Mouse (Mus musculus): ENCODE data around the gene Dll3. TPM values are rescaled to one million over a fixed set of nuclear protein-coding genes. Genes with fewer than 3 reads are reported as not detected.

Gene Dll3
- polyA plus RNA-seq, 1 experiment = 2.2 TPM

DNA sequence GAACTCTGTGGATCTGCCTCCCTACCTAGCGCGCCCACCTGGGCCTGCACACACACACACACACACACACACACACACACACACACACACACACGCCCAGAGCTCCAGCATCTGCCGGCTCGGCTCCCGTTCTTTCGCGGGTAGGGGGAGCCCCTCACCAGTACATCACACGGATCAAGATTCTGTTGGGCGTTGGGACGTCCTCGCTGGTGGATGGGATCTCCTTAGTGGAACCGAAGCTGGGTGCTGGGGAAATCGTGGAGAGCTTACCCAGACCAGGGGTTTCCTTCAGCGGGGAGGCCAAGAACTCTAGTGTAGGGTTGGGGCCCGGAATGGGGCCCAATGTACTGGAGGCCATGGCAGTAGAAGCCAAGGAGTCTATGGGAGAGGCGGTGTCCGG lies 11.9 kb downstream of the Dll3 start:
- TF ChIP-seq POLR2A (IDR thresholded peaks at IDR 0.05; ENCODE audit: extremely low read depth, insufficient read depth, low read length) = no peak
- no peak for TF ChIP-seq CTCF (IDR thresholded peaks at IDR 0.05; ENCODE audit: extremely low read depth, insufficient read depth, low read length)
- Histone ChIP-seq H3K27ac (ENCODE audit: insufficient read depth, low read length) (no peak overlapping the region), H3K4me3 (ENCODE audit: insufficient read depth, low read length) (no peak overlapping the region), H3K4me1 (ENCODE audit: control insufficient read depth, insufficient read depth, low read length) (no peaks in the 10 kb centered on the region)

DNA sequence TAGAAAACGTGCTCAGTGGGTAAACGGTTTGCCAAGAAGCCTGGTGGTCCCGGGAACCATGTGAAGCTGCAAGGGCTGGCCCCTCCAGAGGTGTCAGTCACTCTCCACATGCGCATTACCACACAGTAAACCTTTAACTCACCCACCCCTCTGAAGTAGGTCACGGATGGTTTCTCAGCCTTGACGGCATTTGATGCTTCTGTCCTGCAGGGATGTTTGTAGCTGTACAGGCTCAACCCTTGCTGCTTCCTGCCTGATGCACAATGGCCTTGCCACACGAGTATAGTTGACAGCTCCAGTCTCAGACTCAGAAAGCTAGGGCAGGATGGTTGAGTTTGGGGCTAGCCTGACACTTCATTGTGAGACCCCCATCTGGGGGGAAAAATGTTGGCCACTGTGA lies 21.4 kb downstream of the Dll3 start:
- Histone ChIP-seq H3K4me1 (ENCODE audit: control insufficient read depth, insufficient read depth, low read length) (peaks cover 3% of the 10 kb centered on the region; the same call in 1 of the 2 replicates), H3K27ac (ENCODE audit: insufficient read depth, low read length) (no peak overlapping the region), H3K4me3 (ENCODE audit: insufficient read depth, low read length) (no peak overlapping the region)
- TF ChIP-seq CTCF (IDR thresholded peaks at IDR 0.05; ENCODE audit: extremely low read depth, insufficient read depth, low read length) (no peak), POLR2A (IDR thresholded peaks at IDR 0.05; ENCODE audit: extremely low read depth, insufficient read depth, low read length) (no peak)

DNA sequence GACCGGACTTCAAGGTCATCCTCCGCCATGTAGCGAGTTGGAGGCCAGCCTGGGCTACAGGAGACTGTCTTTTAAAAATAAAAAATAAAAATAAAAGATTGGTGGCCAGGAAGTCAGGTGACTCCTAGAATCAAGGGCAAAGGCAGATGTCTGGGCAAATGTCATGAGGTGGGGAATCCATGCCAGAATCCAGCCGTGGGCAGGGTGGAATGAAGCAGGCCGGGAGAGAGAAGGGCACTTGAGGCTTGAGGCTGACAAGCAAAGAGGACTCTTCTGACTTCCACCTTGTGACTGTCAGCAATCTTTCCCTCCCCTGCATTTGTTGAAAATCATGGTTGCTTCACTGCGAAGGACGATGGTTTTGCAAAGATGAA lies 23.8 kb downstream of the Dll3 start:
- Histone ChIP-seq H3K4me1 (ENCODE audit: control insufficient read depth, insufficient read depth, low read length) (peaks cover 3% of the 10 kb centered on the region; the same call in 1 of the 2 replicates), H3K4me3 (ENCODE audit: insufficient read depth, low read length) (peak overlapping the region; percentile 64), H3K27ac (ENCODE audit: insufficient read depth, low read length) (0 out of 2 replicates have a peak overlapping the region, but pooled peaks have one; percentile 79)
- TF ChIP-seq CTCF (IDR thresholded peaks at IDR 0.05; ENCODE audit: extremely low read depth, insufficient read depth, low read length) (no peak), POLR2A (IDR thresholded peaks at IDR 0.05; ENCODE audit: extremely low read depth, insufficient read depth, low read length) (no peak)

DNA sequence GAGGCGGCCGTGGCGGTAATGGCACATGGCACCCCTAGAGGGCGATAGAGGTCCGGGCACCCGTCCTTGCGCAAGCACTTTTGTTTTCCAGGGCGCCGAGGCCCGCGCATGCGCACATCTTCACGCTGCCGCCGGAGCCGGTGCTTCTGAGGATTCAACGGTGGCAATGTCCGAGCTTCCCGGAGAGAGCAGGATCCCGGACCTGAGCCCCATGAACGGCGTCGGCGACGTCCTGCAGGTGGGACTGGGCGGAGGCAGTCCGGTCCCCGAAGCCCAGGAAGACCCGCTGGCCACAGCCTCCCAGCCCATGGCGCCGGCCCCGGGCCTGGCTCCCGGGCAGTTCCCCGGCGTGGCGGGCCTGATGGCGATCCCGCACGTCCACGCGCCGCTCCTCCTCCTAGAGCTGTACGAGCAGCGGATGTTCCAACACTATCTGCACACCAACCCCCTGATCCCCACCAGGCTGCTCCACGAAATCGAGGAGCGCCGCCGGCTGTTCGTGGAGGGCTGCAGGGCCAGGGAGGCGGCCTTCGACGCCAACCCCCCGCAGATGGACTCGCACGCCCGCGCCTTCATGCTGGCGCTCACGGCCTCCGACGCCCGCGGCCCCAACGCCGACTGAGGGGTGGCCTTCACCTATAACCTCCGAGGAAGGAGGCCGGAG lies 24.3 kb downstream of the Dll3 start, which contains the start of gene Eid2b:
Eid2b (plus strand) TSS at position 125 of the 664 bp plus-strand sequence.
- H3K27ac ChIP-seq (ENCODE audit: insufficient read depth, low read length) = peak within 1 kb of the TSS; percentile 79
- TF ChIP-seq POLR2A (IDR thresholded peaks at IDR 0.05; ENCODE audit: extremely low read depth, insufficient read depth, low read length) = peak; percentile 80
- peak; percentile 75 for TF ChIP-seq CTCF (IDR thresholded peaks at IDR 0.05; ENCODE audit: extremely low read depth, insufficient read depth, low read length)
- peak within 1 kb of the TSS; percentile 64 for H3K4me3 ChIP-seq (ENCODE audit: insufficient read depth, low read length)
- H3K4me1 ChIP-seq (ENCODE audit: control insufficient read depth, insufficient read depth, low read length) = peaks cover 3% of the 10 kb centered on the region; the same call in 1 of the 2 replicates

DNA sequence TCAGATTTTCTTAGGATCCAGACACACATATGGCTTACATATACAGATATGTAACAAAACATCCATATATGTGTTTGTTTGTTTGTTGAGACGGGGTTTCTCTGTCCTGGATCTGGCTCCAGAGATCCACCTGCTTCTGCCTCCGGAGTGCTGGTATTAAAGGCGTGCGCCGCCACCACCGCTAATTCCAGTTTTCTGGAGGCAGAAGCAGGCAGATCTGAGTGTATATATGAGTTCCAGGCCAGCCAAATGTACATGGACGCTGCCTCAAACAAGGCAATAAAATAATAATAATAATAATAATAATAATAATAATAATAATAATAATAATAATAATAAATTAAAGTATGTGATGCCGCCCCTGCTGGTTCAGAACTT lies 24.8 kb downstream of the Dll3 start:
- Histone ChIP-seq H3K27ac (ENCODE audit: insufficient read depth, low read length) (no peak overlapping the region), H3K4me3 (ENCODE audit: insufficient read depth, low read length) (peak overlapping the region; percentile 64; the same call in 1 of the 2 replicates)
- TF ChIP-seq CTCF (IDR thresholded peaks at IDR 0.05; ENCODE audit: extremely low read depth, insufficient read depth, low read length) = no peak
- TF ChIP-seq POLR2A (IDR thresholded peaks at IDR 0.05; ENCODE audit: extremely low read depth, insufficient read depth, low read length) = no peak

DNA sequence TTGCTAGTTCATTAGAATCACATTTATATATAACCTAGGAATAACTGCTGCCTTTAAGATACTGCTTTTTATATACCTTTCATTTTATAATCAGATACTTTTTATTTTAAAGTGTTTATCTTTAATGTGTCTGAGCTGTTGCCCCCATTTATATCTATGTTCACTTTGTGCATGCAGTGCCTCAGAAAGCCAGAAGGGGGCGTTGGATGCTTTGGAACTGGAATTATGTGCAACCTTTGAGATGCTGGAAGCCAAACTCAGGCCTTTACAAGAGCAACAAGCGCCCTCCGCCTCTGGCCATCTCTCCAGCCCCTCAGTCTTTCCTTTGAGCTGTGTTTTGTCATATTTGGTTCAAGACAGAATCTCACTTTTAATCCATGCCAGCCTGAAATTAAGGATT lies 30.3 kb downstream of the Dll3 start:
- Histone ChIP-seq H3K4me3 (ENCODE audit: insufficient read depth, low read length) (no peak overlapping the region), H3K27ac (ENCODE audit: insufficient read depth, low read length) (no peak overlapping the region), H3K4me1 (ENCODE audit: control insufficient read depth, insufficient read depth, low read length) (peaks cover 2% of the 10 kb centered on the region; the same call in 1 of the 2 replicates)
- 0 out of 2 replicates have a peak, but pooled peaks have one; percentile 3 for TF ChIP-seq CTCF (IDR thresholded peaks at IDR 0.05; ENCODE audit: extremely low read depth, insufficient read depth, low read length)
- TF ChIP-seq POLR2A (IDR thresholded peaks at IDR 0.05; ENCODE audit: extremely low read depth, insufficient read depth, low read length) = no peak

More for the DNA sequence above, 24.8 kb downstream of the Dll3 start:
- H3K4me1 ChIP-seq (ENCODE audit: control insufficient read depth, insufficient read depth, low read length) = peaks cover 3% of the 10 kb centered on the region; the same call in 1 of the 2 replicates

DNA sequence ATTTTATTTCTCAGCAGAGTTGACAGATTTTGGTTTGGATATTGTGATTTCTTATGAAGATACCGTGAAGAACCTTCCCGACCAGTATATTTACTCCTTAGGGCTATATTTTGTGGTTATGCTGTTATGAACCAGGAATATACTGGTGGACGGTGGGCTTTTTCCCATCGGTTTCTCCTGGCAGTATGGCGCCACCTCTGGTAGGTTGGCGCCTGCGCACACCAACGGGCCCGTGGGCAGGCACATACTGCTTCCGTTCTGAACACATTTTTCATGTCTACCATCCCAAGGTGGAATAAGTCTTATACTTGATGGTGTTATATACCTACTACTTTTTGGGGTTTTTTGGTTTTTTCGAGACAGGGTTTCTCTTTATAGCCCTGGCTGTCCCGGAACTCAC lies 32.7 kb downstream of the Dll3 start:
- Histone ChIP-seq H3K4me3 (ENCODE audit: insufficient read depth, low read length) (no peak overlapping the region; the same call in 1 of the 2 replicates), H3K4me1 (ENCODE audit: control insufficient read depth, insufficient read depth, low read length) (peaks cover 2% of the 10 kb centered on the region; the same call in 1 of the 2 replicates), H3K27ac (ENCODE audit: insufficient read depth, low read length) (no peak overlapping the region)
- no peak for TF ChIP-seq POLR2A (IDR thresholded peaks at IDR 0.05; ENCODE audit: extremely low read depth, insufficient read depth, low read length)

DNA sequence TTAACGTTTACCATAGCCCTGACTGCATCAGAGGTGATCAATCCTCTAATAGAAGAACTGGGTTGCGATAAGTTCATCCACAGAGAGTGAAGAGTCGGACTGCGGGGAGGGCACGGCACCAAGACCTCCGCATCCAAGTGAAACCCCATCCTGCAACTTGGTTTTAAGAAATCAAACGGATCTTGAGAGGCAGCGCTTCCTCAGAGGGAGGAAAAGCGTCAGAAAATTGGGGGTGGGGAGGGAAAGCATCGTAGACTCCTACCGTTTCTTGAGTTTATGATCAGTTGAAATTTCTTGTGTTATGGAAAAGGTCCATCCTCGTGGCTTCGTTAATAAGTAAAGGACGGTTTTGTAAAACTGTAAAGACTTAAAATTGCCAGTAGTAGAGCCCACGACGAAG lies 33.5 kb downstream of the Dll3 start:
- peak overlapping the region; percentile 6 for H3K27ac ChIP-seq (ENCODE audit: insufficient read depth, low read length)
- peak overlapping the region; percentile 96 for H3K4me3 ChIP-seq (ENCODE audit: insufficient read depth, low read length)
- TF ChIP-seq POLR2A (IDR thresholded peaks at IDR 0.05; ENCODE audit: extremely low read depth, insufficient read depth, low read length) = no peak
- no peak for TF ChIP-seq CTCF (IDR thresholded peaks at IDR 0.05; ENCODE audit: extremely low read depth, insufficient read depth, low read length)
- peaks cover 2% of the 10 kb centered on the region; the same call in 1 of the 2 replicates for H3K4me1 ChIP-seq (ENCODE audit: control insufficient read depth, insufficient read depth, low read length)

DNA sequence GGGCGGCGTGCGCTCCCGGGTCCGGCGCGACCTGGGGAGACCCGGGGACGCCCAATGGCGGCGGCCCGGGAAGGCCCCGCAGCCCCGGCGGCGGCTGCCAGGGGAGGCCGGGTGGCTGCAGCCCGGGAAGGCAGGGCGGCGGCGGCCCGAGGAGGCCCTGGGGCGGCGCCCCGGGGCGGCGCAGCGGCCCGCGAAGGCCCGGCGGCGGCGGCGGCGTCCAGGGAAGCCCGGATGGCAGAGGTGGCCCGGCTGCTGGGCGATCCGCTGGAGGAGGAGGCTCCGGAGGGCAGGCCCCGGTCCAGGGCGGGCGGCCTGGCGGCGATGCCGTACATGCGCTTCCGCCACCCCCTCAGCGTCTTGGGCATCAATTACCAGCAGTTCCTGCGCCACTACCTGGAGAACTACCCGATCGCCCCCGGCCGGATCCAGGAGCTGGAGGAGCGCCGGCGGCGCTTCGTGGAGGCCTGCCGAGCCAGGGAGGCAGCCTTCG lies 34.0 kb downstream of the Dll3 start:
- peaks cover 2% of the 10 kb centered on the region; the same call in 1 of the 2 replicates for H3K4me1 ChIP-seq (ENCODE audit: control insufficient read depth, insufficient read depth, low read length)
- H3K27ac ChIP-seq (ENCODE audit: insufficient read depth, low read length) = peak overlapping the region; percentile 85
- H3K4me3 ChIP-seq (ENCODE audit: insufficient read depth, low read length) = peak overlapping the region; percentile 96
- TF ChIP-seq CTCF (IDR thresholded peaks at IDR 0.05; ENCODE audit: extremely low read depth, insufficient read depth, low read length) = no peak
- no peak for TF ChIP-seq POLR2A (IDR thresholded peaks at IDR 0.05; ENCODE audit: extremely low read depth, insufficient read depth, low read length)

All from cortical plate, adult 2 months (tissue).